Mouse (Mus musculus) cerebellum, postnatal 10 days (tissue): ENCODE results near the gene Rprd1b.

Source experiments
- DNase-seq, 2 experiments: peaks; one replicate each; pipeline ENCODE4 v3.0.0; 2021; ENCODE audit warnings: mixed read lengths in 2 of 2

Rprd1b gene

DNA sequence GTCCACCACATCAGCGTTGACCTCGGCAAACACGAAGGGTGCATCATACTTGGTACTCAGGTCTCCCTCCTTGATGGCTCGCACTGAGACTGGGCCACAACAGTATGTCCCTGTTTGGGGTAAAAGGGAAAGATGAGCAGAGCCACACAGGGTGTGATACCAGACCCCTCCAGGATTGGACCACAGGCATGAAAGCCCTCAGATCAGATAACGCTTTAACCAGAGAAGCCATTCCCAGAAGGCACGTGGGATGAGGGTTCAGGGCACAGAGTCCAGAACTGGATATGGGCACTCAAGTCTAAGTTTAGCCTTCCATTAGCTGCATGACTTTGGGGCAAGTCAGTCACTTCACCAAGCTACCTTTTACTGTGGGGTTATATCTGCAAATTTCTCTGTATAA, 98.9 kb downstream of the Rprd1b start:
- DNase-seq = no peak

DNA sequence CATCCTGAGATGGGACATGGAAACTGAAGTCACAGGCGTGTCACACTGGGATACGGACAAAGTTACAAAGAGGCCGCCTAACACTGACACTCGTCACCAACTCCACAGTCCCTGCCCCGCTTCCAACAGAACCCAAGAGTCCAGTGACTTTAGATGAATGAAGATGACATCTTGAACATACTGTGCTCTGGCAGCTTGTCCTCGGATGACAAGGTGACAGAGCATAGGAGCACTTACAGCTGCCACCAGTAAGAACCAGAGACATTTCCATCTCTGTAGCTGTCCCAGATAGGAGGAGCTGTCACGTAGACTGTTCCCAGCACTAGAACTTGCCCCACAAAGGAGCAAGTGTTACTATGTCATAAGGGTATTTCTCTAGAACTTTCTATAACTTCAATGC, 99.6 kb downstream of the Rprd1b start:
- DNase-seq = no peak

- no peak for DNase-seq
Measured at GRCm38 (mm10) chr2:158128461-158129130, 100.3 kb downstream of the Rprd1b start.

GRCm38 (mm10) chr2:158129291-158130002, 101.2 kb downstream of the Rprd1b start:
- DNase-seq = no peak

DNA sequence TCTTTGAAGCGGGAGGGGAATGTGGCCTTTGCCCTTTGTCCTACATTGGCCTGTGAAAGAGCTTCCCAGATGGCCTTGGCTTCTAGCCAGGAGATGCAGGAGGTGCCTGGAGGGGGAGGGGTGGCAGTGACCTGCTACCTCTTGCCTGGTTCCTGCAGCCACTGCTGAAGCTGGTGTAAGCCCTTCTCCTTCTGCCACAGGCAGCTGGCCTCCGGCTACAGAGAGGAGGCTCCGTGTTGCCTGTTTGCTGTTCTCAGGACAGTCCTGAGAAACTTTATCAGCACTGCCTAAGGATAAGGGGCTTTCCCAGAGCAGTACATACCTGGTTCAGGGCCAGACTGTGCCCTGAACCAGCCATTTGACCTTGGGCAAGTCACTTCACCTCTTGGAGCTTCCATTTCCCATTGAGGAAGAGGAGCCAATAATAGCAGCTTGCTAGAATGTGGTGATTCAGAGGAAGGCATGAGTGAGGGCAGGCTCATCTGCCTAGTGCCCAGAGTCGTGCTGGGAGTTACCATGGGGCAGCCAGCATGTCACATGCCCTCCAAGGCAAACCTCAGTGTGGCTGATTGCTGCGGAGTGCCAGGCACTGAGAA, 102.2 kb downstream of the Rprd1b start:
- peak; percentile 83 to 84 for DNase-seq

GRCm38 (mm10) chr2:158131197-158131835, 103.0 kb downstream of the Rprd1b start:
- peak in 1 of 2 experiments; percentile 22 for DNase-seq

DNA sequence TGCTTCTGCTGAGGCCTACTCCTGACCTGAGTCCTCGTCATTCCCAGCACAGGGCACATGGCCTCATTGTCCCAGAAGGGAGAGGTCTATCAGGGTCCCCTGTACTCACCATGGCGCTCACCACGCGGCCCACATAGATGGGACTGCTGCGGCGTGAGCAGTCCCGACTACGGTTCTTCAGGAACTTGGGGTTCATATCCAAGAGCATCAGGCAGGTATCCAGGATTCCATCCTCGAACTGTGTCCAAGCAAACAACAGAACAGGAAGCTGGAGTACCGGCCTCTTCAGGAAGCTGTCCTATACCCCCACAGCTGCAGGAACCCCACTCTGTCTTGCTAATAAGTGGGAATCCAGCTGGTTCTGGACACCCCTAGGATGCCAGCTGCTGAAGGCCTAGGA, 104.0 kb downstream of the Rprd1b start:
- no peak for DNase-seq

DNA sequence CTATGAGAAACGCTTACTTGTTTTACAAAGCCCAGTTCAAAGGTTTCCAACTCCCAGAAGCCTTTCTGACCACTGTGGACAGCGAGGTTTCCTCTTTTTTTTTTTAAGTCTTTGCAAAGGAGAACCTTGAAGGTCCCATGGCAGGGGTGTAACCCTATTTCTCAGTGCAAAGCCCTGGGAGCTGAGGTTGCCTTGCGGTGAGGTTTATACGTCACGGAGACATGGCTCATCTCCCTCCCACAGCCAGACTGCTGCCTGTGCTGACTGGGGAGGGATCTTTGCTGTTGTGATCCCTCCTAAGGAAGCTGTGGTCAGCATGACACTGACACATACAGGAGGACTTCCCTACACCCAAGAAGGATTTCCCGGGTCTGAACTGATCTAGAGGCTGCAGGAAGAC, 104.8 kb downstream of the Rprd1b start:
- DNase-seq = no peak

DNA sequence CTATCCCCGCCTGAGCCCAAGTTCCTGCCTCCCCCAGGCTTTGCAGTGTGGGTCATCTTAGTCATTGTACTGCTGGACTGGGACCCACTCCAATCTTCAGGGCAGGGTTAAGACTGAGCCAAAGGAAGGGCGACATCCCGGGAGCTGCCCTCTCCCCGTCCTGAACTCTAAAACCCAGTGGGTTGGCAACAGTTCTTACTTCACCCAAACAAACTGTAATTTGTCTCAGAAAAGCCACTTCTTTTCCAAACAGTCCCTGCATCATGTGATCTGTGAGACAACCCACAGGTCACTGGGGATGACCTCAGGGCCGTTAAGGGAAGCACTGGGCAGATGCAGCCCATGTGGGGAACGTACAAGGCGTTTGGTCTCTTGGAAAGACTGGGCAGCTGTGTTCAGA, 107.9 kb downstream of the Rprd1b start:
- DNase-seq = no peak

GRCm38 (mm10) chr2:158137771-158138170, 109.5 kb downstream of the Rprd1b start:
- DNase-seq = no peak

DNA sequence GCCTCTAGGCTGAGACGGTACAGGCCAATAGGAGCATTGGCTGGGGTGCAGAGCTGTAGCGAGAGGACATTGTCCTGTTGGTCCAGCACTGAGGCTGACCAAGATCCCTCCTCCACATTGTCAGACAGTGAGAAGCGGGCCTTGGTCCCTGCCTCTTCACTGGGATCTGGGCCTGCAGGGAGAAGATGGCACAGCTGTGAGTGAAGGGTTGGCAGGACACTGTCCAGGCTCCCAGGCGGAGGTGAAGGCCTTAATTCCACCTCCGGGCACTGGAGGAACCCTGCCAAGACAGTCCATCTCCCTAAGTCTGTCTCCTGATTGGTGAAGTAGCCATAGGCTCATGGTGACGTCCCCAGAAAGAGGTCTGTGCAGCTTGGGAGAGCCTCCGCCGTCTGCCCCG, 110.5 kb downstream of the Rprd1b start:
- DNase-seq = no peak

- peak; percentile 55 to 73 for DNase-seq
Measured at GRCm38 (mm10) chr2:158139628-158140027, 111.3 kb downstream of the Rprd1b start.

GRCm38 (mm10) chr2:158140664-158141063, 112.4 kb downstream of the Rprd1b start:
- no peak for DNase-seq

GRCm38 (mm10) chr2:158141271-158141670, 113.0 kb downstream of the Rprd1b start:
- DNase-seq = no peak

- no peak for DNase-seq
Measured at GRCm38 (mm10) chr2:158141690-158142440, 113.6 kb downstream of the Rprd1b start.

DNA sequence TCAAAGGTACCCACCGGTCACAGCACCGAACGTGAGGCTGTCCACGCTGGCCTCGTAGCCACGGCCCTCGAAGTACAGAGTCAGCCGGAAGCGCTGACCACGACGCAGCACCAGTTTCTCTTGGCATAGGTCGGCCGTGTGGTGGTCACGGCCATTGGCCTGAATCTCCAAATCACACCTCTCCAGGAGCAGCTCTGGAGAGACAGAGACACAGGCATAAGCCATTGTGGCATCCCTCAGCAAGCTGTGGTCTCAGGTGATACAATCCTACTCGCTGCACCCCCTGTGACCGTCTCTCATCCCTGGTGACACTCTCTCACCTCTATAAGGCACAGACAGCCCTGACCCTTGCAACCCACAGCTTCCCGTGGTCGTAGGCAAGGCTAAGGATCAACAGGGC, 114.7 kb downstream of the Rprd1b start:
- no peak for DNase-seq

GRCm38 (mm10) chr2:158143816-158144215, 115.5 kb downstream of the Rprd1b start:
- no peak for DNase-seq

- DNase-seq = no peak
Measured at GRCm38 (mm10) chr2:158144263-158144662, 116.0 kb downstream of the Rprd1b start.

DNA sequence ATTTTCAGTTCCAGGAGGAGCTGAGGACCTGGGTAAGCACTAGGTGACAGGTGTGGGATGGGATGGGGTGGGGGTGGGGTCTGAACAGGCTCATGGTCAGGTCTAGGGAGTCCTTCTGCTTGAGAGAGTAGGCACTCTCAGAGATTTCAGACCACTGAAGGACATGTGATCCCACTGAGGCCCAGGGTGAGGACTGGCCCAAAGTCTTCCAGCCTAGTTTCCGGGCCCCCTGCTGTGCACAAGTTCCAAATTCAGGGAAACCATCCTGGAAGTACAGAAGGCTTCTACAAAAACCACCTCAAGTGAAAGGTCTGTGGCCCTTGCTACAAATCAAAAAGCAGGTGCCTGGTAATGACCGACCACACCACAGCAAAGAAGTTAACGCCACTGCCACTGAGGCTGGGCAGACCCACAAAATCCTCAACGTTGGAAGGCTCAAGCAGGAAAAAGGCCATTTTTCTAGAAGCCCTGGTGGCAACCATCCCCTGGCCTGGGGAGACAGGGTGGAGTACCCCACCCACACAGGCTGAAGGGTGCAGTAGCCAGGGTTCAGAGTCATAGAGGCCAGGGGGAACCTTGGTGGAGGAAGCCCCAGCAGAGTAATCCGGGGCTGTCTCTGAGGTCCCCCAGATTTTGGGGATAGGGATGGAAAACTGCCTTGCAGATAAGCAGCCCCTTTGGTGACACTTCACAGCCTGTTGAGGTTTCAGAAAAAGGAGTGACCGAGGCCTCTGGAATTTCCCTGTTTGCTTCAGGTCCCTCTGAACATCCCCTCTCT, 116.6 kb downstream of the Rprd1b start:
- no peak for DNase-seq

DNA sequence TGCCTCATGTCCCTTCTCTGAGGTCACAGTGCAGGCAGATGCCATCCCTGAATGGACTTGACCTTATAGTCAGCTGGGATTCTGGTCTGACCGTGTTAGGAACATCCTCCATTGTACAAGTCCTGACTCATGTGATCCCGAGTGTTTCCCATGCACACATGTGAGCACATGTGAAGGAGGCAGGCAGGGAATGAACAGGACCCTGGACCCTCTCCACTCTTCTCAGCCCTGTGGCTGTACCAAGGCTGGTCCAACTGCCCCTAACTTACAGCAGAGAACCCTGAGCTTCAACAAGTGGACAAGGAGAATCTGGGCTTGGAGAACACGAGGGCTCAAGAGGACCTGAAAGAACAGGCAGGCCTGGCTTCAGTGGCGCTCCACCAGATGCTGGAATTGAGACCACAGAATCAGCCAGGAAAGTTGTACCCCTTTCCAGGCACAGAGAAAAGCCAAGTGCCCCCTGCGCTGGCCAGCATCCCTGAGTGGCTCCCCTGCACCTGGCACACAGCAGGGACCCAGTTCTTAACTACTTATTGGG, 117.3 kb downstream of the Rprd1b start:
- DNase-seq = no peak

DNA sequence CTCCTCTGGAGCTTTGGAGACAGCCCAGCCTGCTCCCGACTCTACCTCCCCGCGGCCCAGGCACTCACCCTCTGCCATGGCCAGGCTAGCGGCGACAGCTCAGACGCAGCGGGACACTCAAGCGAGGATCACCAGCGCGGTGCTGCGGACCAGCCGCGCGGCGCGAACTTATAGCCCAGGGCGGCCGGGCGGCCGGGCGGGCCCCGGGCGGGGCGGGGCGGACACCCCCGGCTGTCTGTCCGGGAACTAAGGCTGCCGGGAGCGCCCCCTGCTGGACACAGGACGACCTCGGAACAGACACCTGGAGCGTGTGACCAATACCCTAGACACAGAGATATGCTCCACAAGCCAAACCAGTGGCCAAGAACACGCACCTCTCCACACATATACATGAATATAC, 117.9 kb downstream of the Rprd1b start, which contains the start of gene Tgm2:
Gene Tgm2, minus strand, starts transcription at position 214 of the 400 bp plus-strand sequence.
- peak; percentile 83 for DNase-seq

DNA sequence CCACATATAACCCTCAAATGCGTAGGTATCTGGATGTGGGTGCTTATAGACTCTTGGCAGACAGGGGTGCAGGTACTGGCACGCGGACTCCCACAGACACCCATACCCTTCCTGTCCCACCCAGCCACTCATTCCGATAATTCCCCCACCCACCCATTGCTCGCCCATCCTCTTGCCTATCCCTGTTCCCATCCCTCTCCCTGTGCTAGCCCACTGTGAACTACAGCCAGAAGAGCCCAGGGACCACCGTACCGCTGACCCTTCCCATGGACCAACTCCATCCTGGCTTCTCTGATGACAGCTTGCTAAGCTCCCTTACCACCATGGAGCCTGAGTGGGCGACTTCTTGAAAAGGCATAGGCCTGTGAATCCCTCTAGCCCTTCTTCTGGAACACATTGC, 118.7 kb downstream of the Rprd1b start:
- DNase-seq = no peak
